ENCODE assay signal across 9 mouse cellular contexts in genomic region chr4:107962044-107962732, GRCm38 (mm10). TPM values are rescaled to one million over a fixed set of nuclear protein-coding genes. Genes with fewer than 3 reads are reported as not detected.
DNase-seq lines count a peak whose midpoint lies in the region; ATAC-seq and TF ChIP-seq lines count a peak whose summit lies in the region.
"Had no signal": no experiment of that assay in that cellular context is flagged by ENCODE, and none has a peak within 500 bp of the region (broad histone marks: within the 10 kb centered on the region; RNA-seq: fewer than 3 reads in every experiment).

No protein-coding gene starts in this region.

- TF ChIP-seq CTCF in midbrain, postnatal 0 days (IDR thresholded peaks at IDR 0.05), result no peak

- no peak overlapping the region for H3K27ac ChIP-seq in midbrain, postnatal 0 days (ENCODE audit: low read depth, low read length)

- no peaks in the 10 kb centered on the region for H3K36me3 ChIP-seq in midbrain, postnatal 0 days (ENCODE audit: insufficient read depth, low read length)

- no peaks in the 10 kb centered on the region for H3K4me1 ChIP-seq in midbrain, postnatal 0 days (ENCODE audit: insufficient read depth, low read length)

- peak; percentile 59 to 65 for DNase-seq in cerebellum, postnatal 10 days
- no peak for DNase-seq in cerebellum, postnatal 36 days
- peak; percentile 43 for DNase-seq in urinary bladder, postnatal 25 days (ENCODE audit: low spot score)
- no peak for DNase-seq in urinary bladder, postnatal 10 days (ENCODE audit: low spot score)
- peak; percentile 91 for DNase-seq in heart, postnatal 4 days
- peak; percentile 32 for DNase-seq in midbrain, postnatal 0 days (ENCODE audit: low spot score)
- DNase-seq in spleen, adult 12 weeks (ENCODE audit: low spot score), result no peak
- DNase-seq in frontal cortex, postnatal 25 days (ENCODE audit: low spot score in 2 of 2), result no peak

- no peak for ATAC-seq in midbrain, postnatal 0 days (ENCODE audit: low FRiP score)

- no peaks in the 10 kb centered on the region for H3K9me3 ChIP-seq in midbrain, postnatal 0 days (ENCODE audit: low read length)

- WGBS in midbrain, postnatal 0 days, result 66% methylated on average over 11 of the region's 11 CpGs

- no peak overlapping the region for H3K4me3 ChIP-seq in midbrain, postnatal 0 days (ENCODE audit: low read depth, low read length)

- no peak overlapping the region for H3K9ac ChIP-seq in midbrain, postnatal 0 days (replicated peaks; ENCODE audit: low read length, poor library complexity, severe bottlenecking)

- no peak overlapping the region for H3K4me2 ChIP-seq in midbrain, postnatal 0 days (ENCODE audit: low read depth, low read length, poor library complexity, severe bottlenecking)

- no peaks in the 10 kb centered on the region for H3K27me3 ChIP-seq in midbrain, postnatal 0 days (ENCODE audit: insufficient read depth, low read length)

RNA-seq across cellular contexts. Expression of gene Slc1a7, which starts 5.9 kb away (rescaled TPM):
- total RNA-seq in heart, postnatal 4 days (2021), result not detected
- not detected in 2 replicates for total RNA-seq in midbrain, postnatal 0 days (2014; rRNA removed)
- polyA plus RNA-seq in midbrain, postnatal 0 days (2015; fragmentation: Nextera tagmentation; extraction: Ambion mirVana), result 0.10 and 0.16 TPM in 2 replicates
- polyA plus RNA-seq: neural tube, embryonic 14.5 days had no signal

RNA-seq across cellular contexts. Expression of gene Cpt2, which starts 38.8 kb away (rescaled TPM):
- total RNA-seq in heart, postnatal 4 days (2021), result 100 to 1,000 TPM; 140 to 144 TPM
- 9.3 and 12.3 TPM in 2 replicates for total RNA-seq in midbrain, postnatal 0 days (2014; rRNA removed)
- polyA plus RNA-seq in midbrain, postnatal 0 days (2015; fragmentation: Nextera tagmentation; extraction: Ambion mirVana), result 10.2 and 12.1 TPM in 2 replicates

Comparison
In these comparisons a context has a peak if more than half of its experiments do, and no peak if none do; other contexts are left out.
1. DNase-seq: peak in cerebellum, postnatal 10 days (2 of 2), urinary bladder, postnatal 25 days (single experiment), heart, postnatal 4 days (single experiment) and midbrain, postnatal 0 days (single experiment); none in cerebellum, postnatal 36 days (0 of 2), urinary bladder, postnatal 10 days (single experiment), spleen, adult 12 weeks (single experiment) and frontal cortex, postnatal 25 days (0 of 2).
2. RNA of gene Cpt2, which starts 38.8 kb away (total RNA-seq): 140 to 144 TPM in heart, postnatal 4 days; 9.3 to 12.3 TPM in midbrain, postnatal 0 days; every median in the first group is over 10 times any median in the second.